Mouse (Mus musculus) myocyte (in vitro differentiated cells): Measurements from ENCODE around the gene Krt4.

Experiments
- CEBPB ChIP-seq: IDR thresholded peaks from 2 replicates; pipeline ENCODE4 v1.6.1; 2011; ENCODE audit warnings: mild to moderate bottlenecking, moderate library complexity; ENCODE audit not compliant: poor library complexity, insufficient read depth, severe bottlenecking
- E2F4 ChIP-seq: IDR thresholded peaks from one replicate; pipeline ENCODE4 v1.6.1; 2011; ENCODE audit warnings: mild to moderate bottlenecking, control low read depth, moderate library complexity; ENCODE audit not compliant: insufficient read depth
- MAX ChIP-seq: IDR thresholded peaks from one replicate; pipeline ENCODE4 v1.6.1; 2011; ENCODE audit warnings: low read depth, mild to moderate bottlenecking, control low read depth
- MYOD1 ChIP-seq, 3 experiments: IDR thresholded peaks; one replicate each; pipeline ENCODE4 v1.6.1; 2011; ENCODE audit warnings: control low read depth in 2 of 3, low read depth in 2 of 3, mild to moderate bottlenecking in 2 of 3, moderate library complexity in 1 of 3; ENCODE audit not compliant: insufficient read length in 2 of 3, control insufficient read depth in 1 of 3
- MYOG ChIP-seq, 3 experiments: IDR thresholded peaks; one replicate each; pipeline ENCODE4 v1.6.1; 2011; ENCODE audit warnings: control low read depth in 2 of 3, low read depth in 2 of 3, mild to moderate bottlenecking in 2 of 3; ENCODE audit not compliant: insufficient read length in 2 of 3, control insufficient read depth in 1 of 3, insufficient read depth in 1 of 3
- POLR2A ChIP-seq: IDR thresholded peaks from one replicate; pipeline ENCODE4 v1.6.1; 2011; ENCODE audit warnings: low read depth, mild to moderate bottlenecking, control low read depth, moderate library complexity; ENCODE audit not compliant: insufficient read length
- POLR2AphosphoS2 ChIP-seq: IDR thresholded peaks from one replicate; pipeline ENCODE4 v1.6.1; 2011; ENCODE audit warnings: low read depth, control low read depth; ENCODE audit not compliant: insufficient read length
- TCF12 ChIP-seq: IDR thresholded peaks from one replicate; pipeline ENCODE4 v1.6.1; 2011; ENCODE audit warnings: mild to moderate bottlenecking, control low read depth; ENCODE audit not compliant: poor library complexity, insufficient read depth, severe bottlenecking
- TCF3 ChIP-seq: IDR thresholded peaks from one replicate; pipeline ENCODE4 v1.6.1; 2011; ENCODE audit warnings: low read depth, control low read depth; ENCODE audit not compliant: insufficient read length
- USF1 ChIP-seq: IDR thresholded peaks from one replicate; pipeline ENCODE4 v1.6.1; 2011; ENCODE audit warnings: low read depth, mild to moderate bottlenecking, control low read depth, moderate library complexity

- TF ChIP-seq POLR2A (no peak), MYOG (IDR thresholded peaks at IDR 0.05; ENCODE audit: control insufficient read depth in 1 of 3, insufficient read depth in 1 of 3, insufficient read length in 2 of 3, low read depth in 2 of 3) (no peak), USF1 (no peak), TCF3 (no peak), MAX (no peak), E2F4 (no peak), MYOD1 (IDR thresholded peaks at IDR 0.05; ENCODE audit: control insufficient read depth in 1 of 3, insufficient read length in 2 of 3, low read depth in 2 of 3) (no peak), TCF12 (no peak), POLR2AphosphoS2 (no peak), CEBPB (no peak)
Observed at GRCm38 (mm10) chr15:101973414-101974077, 49.0 kb upstream of the Krt4 start.
